Mouse (Mus musculus) CH12.LX (cell line): ENCODE data around the gene Gga1. TPM values are rescaled to one million over a fixed set of nuclear protein-coding genes. Genes with fewer than 3 reads are reported as not detected.

ENCODE experiments used
- DNase-seq: peaks from one replicate; pipeline ENCODE4 v3.0.0-alpha.2; 2013; ENCODE audit errors: extremely low read depth
- H3K27ac ChIP-seq: 2 replicates; pipeline ENCODE4 v1.5.1; 2012; ENCODE audit warnings: low read depth, mild to moderate bottlenecking, control low read depth, moderate library complexity; ENCODE audit not compliant: insufficient read depth
- H3K27me3 ChIP-seq: replicated peaks from 2 replicates; pipeline ENCODE3; 2012; ENCODE audit warnings: inconsistent platforms
- H3K36me3 ChIP-seq, 2 experiments: replicated peaks in 1 of 2; 2 replicates each; pipeline versions ENCODE3 to v1.6.1; 2012; ENCODE audit warnings: inconsistent platforms in 1 of 2, low read length in 1 of 2, mild to moderate bottlenecking in 1 of 2, mixed read lengths in 1 of 2, moderate library complexity in 1 of 2; ENCODE audit not compliant: control insufficient read depth in 1 of 2, insufficient read depth in 1 of 2
- H3K4me1 ChIP-seq, 2 experiments: 2 replicates each; pipeline ENCODE4 v1.6.1; 2012; ENCODE audit warnings: inconsistent platforms in 1 of 2, moderate library complexity in 1 of 2; ENCODE audit not compliant: insufficient read depth in 2 of 2, control insufficient read depth in 1 of 2
- H3K4me2 ChIP-seq: 2 replicates; pipeline ENCODE4 v1.6.1; 2012; ENCODE audit warnings: low read depth, mild to moderate bottlenecking, control low read depth; ENCODE audit not compliant: poor library complexity, insufficient read depth, severe bottlenecking
- H3K4me3 ChIP-seq, 3 experiments: fragments of 150-350 bp in 1 of 3; sonication (generic) in 1 of 3; replicated peaks in 1 of 3; 2 replicates each; pipeline versions ENCODE3 to v1.5.1; 2011 to 2012; ENCODE audit warnings: low read depth in 2 of 3, low read length in 2 of 3, mild to moderate bottlenecking in 2 of 3, moderate library complexity in 2 of 3, control low read depth in 1 of 3, improper control_type of control experiment in 1 of 3, inconsistent platforms in 1 of 3, mixed read lengths in 1 of 3; ENCODE audit not compliant: poor library complexity in 1 of 3
- H3K79me2 ChIP-seq: replicated peaks from 2 replicates; pipeline ENCODE4 v1.6.1; 2012; ENCODE audit warnings: mild to moderate bottlenecking, moderate library complexity; ENCODE audit not compliant: control insufficient read depth, poor library complexity, insufficient read depth, severe bottlenecking; ENCODE audit errors: extremely low read depth
- H3K9ac ChIP-seq: 2 replicates; pipeline ENCODE4 v1.6.1; 2012; ENCODE audit warnings: low read depth, mild to moderate bottlenecking, control low read depth, moderate library complexity; ENCODE audit not compliant: insufficient read depth
- H3K9me3 ChIP-seq: replicated peaks from 2 replicates; pipeline ENCODE3; 2012; ENCODE audit warnings: low read length, inconsistent platforms, mixed read lengths
- CTCF ChIP-seq, 2 experiments: IDR thresholded peaks in 1 of 2; conservative IDR thresholded peaks in 1 of 2; 2 replicates each; pipeline ENCODE4 v1.5.1; 2011 to 2012; ENCODE audit warnings: low read depth in 2 of 2, low read length in 2 of 2, improper control_type of control experiment in 1 of 2, inconsistent platforms in 1 of 2, mild to moderate bottlenecking in 1 of 2, moderate library complexity in 1 of 2
- ELF1 ChIP-seq: IDR thresholded peaks from 2 replicates; pipeline ENCODE4 v1.6.1; 2014; ENCODE audit warnings: low read depth, mild to moderate bottlenecking, inconsistent platforms, low read length, improper control_type of control experiment
- ETS1 ChIP-seq: conservative IDR thresholded peaks from 2 replicates; pipeline ENCODE4 v1.6.1; 2012; ENCODE audit warnings: low read depth, mild to moderate bottlenecking, inconsistent platforms, low read length, improper control_type of control experiment, moderate library complexity
- HCFC1 ChIP-seq: IDR thresholded peaks from 2 replicates; pipeline ENCODE4 v1.6.1; 2012; ENCODE audit warnings: low read depth, mild to moderate bottlenecking, inconsistent platforms, low read length, improper control_type of control experiment
- IRF4 ChIP-seq: IDR thresholded peaks from 2 replicates; pipeline ENCODE4 v1.6.1; 2014; ENCODE audit warnings: low read depth, mild to moderate bottlenecking, inconsistent platforms, low read length, improper control_type of control experiment
- KAT2A ChIP-seq: IDR thresholded peaks from 2 replicates; pipeline ENCODE4 v1.6.1; 2012; ENCODE audit warnings: low read length, improper control_type of control experiment, inconsistent platforms; ENCODE audit not compliant: insufficient replicate concordance
- MAFK ChIP-seq: IDR thresholded peaks from 2 replicates; pipeline ENCODE4 v1.6.1; 2011; ENCODE audit warnings: low read length, improper control_type of control experiment; ENCODE audit not compliant: insufficient replicate concordance
- MAX ChIP-seq: IDR thresholded peaks from 2 replicates; pipeline ENCODE4 v1.6.1; 2011; ENCODE audit warnings: low read length, improper control_type of control experiment
- MEF2A ChIP-seq: IDR thresholded peaks from 2 replicates; pipeline ENCODE4 v1.6.1; 2014; ENCODE audit warnings: low read depth, mild to moderate bottlenecking, inconsistent platforms, low read length, improper control_type of control experiment, borderline replicate concordance
- MXI1 ChIP-seq: IDR thresholded peaks from 2 replicates; pipeline ENCODE4 v1.6.1; 2011; ENCODE audit warnings: mild to moderate bottlenecking, low read depth, low read length, improper control_type of control experiment
- NELFE ChIP-seq: IDR thresholded peaks from 2 replicates; pipeline ENCODE4 v1.6.1; 2011; ENCODE audit warnings: low read depth, low read length, improper control_type of control experiment
- POLR2A ChIP-seq: IDR thresholded peaks from 2 replicates; pipeline ENCODE4 v1.6.1; 2011; ENCODE audit warnings: low read depth, mild to moderate bottlenecking, improper control_type of control experiment, low read length
- POLR2AphosphoS2 ChIP-seq: IDR thresholded peaks from 2 replicates; pipeline ENCODE4 v1.6.1; 2011; ENCODE audit warnings: low read depth, low read length, improper control_type of control experiment
- RAD21 ChIP-seq: IDR thresholded peaks from 2 replicates; pipeline ENCODE4 v1.6.1; 2011; ENCODE audit warnings: low read depth, mild to moderate bottlenecking, low read length, improper control_type of control experiment, moderate library complexity
- RCOR1 ChIP-seq: conservative IDR thresholded peaks from 2 replicates; pipeline ENCODE4 v1.6.1; 2012; ENCODE audit warnings: low read depth, mild to moderate bottlenecking, inconsistent platforms, low read length, improper control_type of control experiment
- SMC3 ChIP-seq: IDR thresholded peaks from 2 replicates; pipeline ENCODE4 v1.6.1; 2011; ENCODE audit warnings: low read depth, low read length, improper control_type of control experiment
- TBP ChIP-seq: conservative IDR thresholded peaks from 2 replicates; pipeline ENCODE4 v1.6.1; 2011; ENCODE audit warnings: low read depth, low read length, improper control_type of control experiment
- UBTF ChIP-seq: IDR thresholded peaks from 2 replicates; pipeline ENCODE4 v1.6.1; 2012; ENCODE audit warnings: low read depth, mild to moderate bottlenecking, inconsistent platforms, low read length, improper control_type of control experiment, moderate library complexity
- USF2 ChIP-seq: conservative IDR thresholded peaks from 2 replicates; pipeline ENCODE4 v1.6.1; 2011; ENCODE audit warnings: low read depth, low read length, improper control_type of control experiment
- ZKSCAN1 ChIP-seq: IDR thresholded peaks from 2 replicates; pipeline ENCODE4 v1.6.1; 2012; ENCODE audit warnings: low read depth, inconsistent platforms, low read length, improper control_type of control experiment, borderline replicate concordance
- ZMIZ1 ChIP-seq: IDR thresholded peaks from 2 replicates; pipeline ENCODE4 v1.6.1; 2012; ENCODE audit warnings: low read depth, mild to moderate bottlenecking, inconsistent platforms, low read length, improper control_type of control experiment
- dilution Hi-C: fragments of 300-500 bp; cut with MboI; formaldehyde crosslinking; loops from 2 replicates; pipeline ENCODE4 v1.14.3; 2020; ENCODE audit warnings: low sequenced_read_pairs; ENCODE audit not compliant: extremely low pct_unique_long_range_greater_than_20kb, extremely low pct_ligation_motif_present
- in situ Hi-C: fragments of 300-500 bp; cut with MboI; formaldehyde crosslinking; loops from 3 replicates; pipeline ENCODE4 v1.14.3; 2019; ENCODE audit warnings: low sequenced_read_pairs, low pct_ligation_motif_present, low pct_unique_long_range_greater_than_20kb, mixed read lengths
- polyA plus RNA-seq: library from polyadenylated mRNA; unstranded; fragments of >175 nt; gene quantifications from 2 replicates; pipeline ENCODE4 v1.2.1, GENCODE M21; 2012; ENCODE audit warnings: low read depth; ENCODE audit not compliant: insufficient read length
- total RNA-seq, 2 experiments: library from RNA; depleted of rRNA; stranded (reverse); fragments of 300-350 nt in 1 of 2; fragments of >200 nt in 1 of 2; gene quantifications; 2 replicates each; pipeline ENCODE4 v1.2.3; 2012 to 2014

Gene Gga1
- total and polyA plus RNA-seq, 3 experiments: 5.7 to 24.5 (median 13.7) TPM

- H3K9ac ChIP-seq: peak overlapping the region; percentile 20
- in situ Hi-C loops: loop anchor here (25.0 kb wide), 1 partner anchor 434 kb away; the partner anchor contains the start of genes Maff and Pla2g6
- peak overlapping the region; percentile 10 to 41 (median 17) for H3K4me3 ChIP-seq
- TF ChIP-seq SMC3 (peak; percentile 71), CTCF (conservative IDR thresholded peaks at IDR 0.05 in 1 of 2, IDR thresholded peaks at IDR 0.05 in 1 of 2; ENCODE audit: low read depth in 2 of 2, low read length in 2 of 2) (peak; percentile 87 to 97), MEF2A (peak; percentile 39; the same call in 1 of the 2 replicates), IRF4 (peak; percentile 63), POLR2A (peak; percentile 53), MXI1 (no peak), RAD21 (peak; percentile 39), HCFC1 (peak; percentile 68), ZKSCAN1 (no peak; the same call in 1 of the 2 replicates), KAT2A (0 out of 2 replicates have a peak, but pooled peaks have one; percentile 29), POLR2AphosphoS2 (no peak), TBP (peak; percentile 60; the same call in 1 of the 2 replicates), ELF1 (peak; percentile 60)
- TF ChIP-seq, all 38 proteins: peak for 10
- H3K79me2 ChIP-seq: no peaks in the 10 kb centered on the region; the same call in 1 of the 2 replicates
- H3K27ac ChIP-seq: peak overlapping the region; percentile 7; the same call in 1 of the 2 replicates
- no peaks in the 10 kb centered on the region for H3K9me3 ChIP-seq
- H3K36me3 ChIP-seq: peaks cover 41 to 70% of the 10 kb centered on the region in 2 experiments
- no peaks in the 10 kb centered on the region for H3K27me3 ChIP-seq
- peak; percentile 87 for DNase-seq
- peaks cover 6 to 47% of the 10 kb centered on the region in 2 experiments for H3K4me1 ChIP-seq
- dilution Hi-C loops: no loop called here
- peak overlapping the region; percentile 30; the same call in 1 of the 2 replicates for H3K4me2 ChIP-seq
Measured at GRCm38 (mm10) chr15:78903243-78903642, 26.3 kb downstream of the Gga1 start.

GRCm38 (mm10) chr15:78908399-78908798, 31.4 kb downstream of the Gga1 start:
- Histone ChIP-seq H3K4me3 (no peak overlapping the region), H3K27ac (no peak overlapping the region), H3K9me3 (peaks cover 1% of the 10 kb centered on the region), H3K9ac (no peak overlapping the region), H3K4me2 (no peak overlapping the region), H3K79me2 (no peaks in the 10 kb centered on the region), H3K36me3 (peaks cover 79 to 99% of the 10 kb centered on the region in 2 experiments), H3K4me1 (peaks cover 2 to 12% of the 10 kb centered on the region in 2 experiments), H3K27me3 (no peaks in the 10 kb centered on the region)
- in situ Hi-C loops: loop anchor here (5.0 to 25.0 kb wide), 2 partner anchors 39 to 429 kb away; partner anchors contain the start of genes Maff, Pla2g6 and Triobp
- TF ChIP-seq ETS1 (no peak), UBTF (no peak), USF2 (no peak), NELFE (no peak), RCOR1 (no peak), MAX (no peak), ZKSCAN1 (no peak), MAFK (no peak), ZMIZ1 (no peak)
- DNase-seq: no peak
- dilution Hi-C loops: no loop called here
